13 mouse cellular contexts compared by ENCODE assay signal in the genomic region with DNA sequence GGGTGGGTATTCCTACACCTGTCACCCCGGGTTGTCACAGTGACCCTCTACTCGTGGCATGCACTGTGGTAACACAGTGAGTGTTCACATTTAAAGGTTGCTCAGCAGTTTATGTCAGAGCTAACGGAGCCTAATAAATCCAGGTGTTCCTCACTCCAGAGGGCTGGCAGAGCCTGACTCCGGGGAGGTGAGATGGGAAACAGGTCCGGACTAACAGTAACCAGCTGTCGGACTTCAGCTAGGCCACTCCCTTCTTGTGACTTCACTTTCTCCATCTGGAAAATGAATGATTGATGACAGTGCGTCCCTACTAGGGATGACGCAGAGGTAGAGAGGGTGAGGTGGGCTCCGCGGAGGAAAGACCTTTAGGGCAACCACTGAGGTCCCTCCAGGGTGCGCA.
DNase-seq lines count a peak whose midpoint lies in the region; ATAC-seq and TF ChIP-seq lines count a peak whose summit lies in the region.
"Had no signal": no experiment of that assay in that cellular context is flagged by ENCODE, and none has a peak within 500 bp of the region (broad histone marks: within the 10 kb centered on the region; RNA-seq: fewer than 3 reads in every experiment).

No protein-coding gene starts in this region.

- no peaks in the 10 kb centered on the region for H3K9me3 ChIP-seq in hindbrain, embryonic 12.5 days (replicated peaks)
- H3K9me3 ChIP-seq in hindbrain, postnatal 0 days (ENCODE audit: low read length), result no peaks in the 10 kb centered on the region
- H3K9me3 ChIP-seq in embryonic facial prominence, embryonic 13.5 days, result no peaks in the 10 kb centered on the region
- no peaks in the 10 kb centered on the region for H3K9me3 ChIP-seq in limb, embryonic 10.5 days (replicated peaks)
- H3K9me3 ChIP-seq in midbrain, embryonic 16.5 days (replicated peaks; ENCODE audit: control insufficient read depth, low read length, poor library complexity, severe bottlenecking), result no peaks in the 10 kb centered on the region
- H3K9me3 ChIP-seq: kidney, embryonic 15.5 days had no signal

- no peak overlapping the region for H3K9ac ChIP-seq in hindbrain, embryonic 12.5 days
- H3K9ac ChIP-seq in hindbrain, postnatal 0 days (replicated peaks; ENCODE audit: low read length), result no peak overlapping the region
- H3K9ac ChIP-seq in embryonic facial prominence, embryonic 13.5 days, result no peak overlapping the region
- H3K9ac ChIP-seq in midbrain, embryonic 16.5 days (ENCODE audit: low read depth, low read length), result no peak overlapping the region
- H3K9ac ChIP-seq: kidney, embryonic 15.5 days; lung, embryonic 14.5 days had no signal

- H3K36me3 ChIP-seq in hindbrain, embryonic 12.5 days, result no peaks in the 10 kb centered on the region
- H3K36me3 ChIP-seq in hindbrain, postnatal 0 days (ENCODE audit: insufficient read depth, low read length), result no peaks in the 10 kb centered on the region
- H3K36me3 ChIP-seq in embryonic facial prominence, embryonic 13.5 days, result no peaks in the 10 kb centered on the region
- no peaks in the 10 kb centered on the region for H3K36me3 ChIP-seq in limb, embryonic 10.5 days
- H3K36me3 ChIP-seq in midbrain, embryonic 16.5 days (ENCODE audit: control insufficient read depth, insufficient read depth, low read length), result no peaks in the 10 kb centered on the region
- H3K36me3 ChIP-seq: kidney, embryonic 15.5 days had no signal

- no peak overlapping the region for H3K4me2 ChIP-seq in hindbrain, embryonic 12.5 days (replicated peaks)
- H3K4me2 ChIP-seq in hindbrain, postnatal 0 days (ENCODE audit: low read depth, low read length), result no peak overlapping the region
- H3K4me2 ChIP-seq in embryonic facial prominence, embryonic 13.5 days, result 0 out of 2 replicates have a peak overlapping the region, but pooled peaks have one; percentile 16
- no peak overlapping the region for H3K4me2 ChIP-seq in midbrain, embryonic 16.5 days (ENCODE audit: low read length)
- H3K4me2 ChIP-seq: kidney, embryonic 15.5 days; lung, embryonic 14.5 days had no signal

- DNase-seq in hindbrain, postnatal 0 days (ENCODE audit: low spot score), result no peak
- peak; percentile 55 for DNase-seq in limb, embryonic 10.5 days (ENCODE audit: low spot score)
- DNase-seq in liver, result no peak
- DNase-seq in lung, postnatal 25 days (ENCODE audit: low spot score), result no peak
- no peak for DNase-seq in cerebellum, adult 11-12 months
- DNase-seq: B cell, adult 2 months; cerebellum, adult 9-10 months; left cerebral cortex, postnatal 4 days; lung, embryonic 14.5 days had no signal

- peak overlapping the region; percentile 71 for H3K27ac ChIP-seq in hindbrain, embryonic 12.5 days
- no peak overlapping the region for H3K27ac ChIP-seq in hindbrain, postnatal 0 days
- peak overlapping the region; percentile 28; the same call in 1 of the 2 replicates for H3K27ac ChIP-seq in embryonic facial prominence, embryonic 13.5 days
- no peak overlapping the region for H3K27ac ChIP-seq in limb, embryonic 10.5 days
- peak overlapping the region; percentile 36 for H3K27ac ChIP-seq in midbrain, embryonic 16.5 days (ENCODE audit: low read length)
- H3K27ac ChIP-seq: kidney, embryonic 15.5 days had no signal

- H3K27me3 ChIP-seq in hindbrain, embryonic 12.5 days, result peaks cover 7% of the 10 kb centered on the region
- no peaks in the 10 kb centered on the region for H3K27me3 ChIP-seq in hindbrain, postnatal 0 days (ENCODE audit: insufficient read depth, low read length)
- no peaks in the 10 kb centered on the region for H3K27me3 ChIP-seq in embryonic facial prominence, embryonic 13.5 days
- no peaks in the 10 kb centered on the region for H3K27me3 ChIP-seq in limb, embryonic 10.5 days (ENCODE audit: low read depth, poor library complexity, severe bottlenecking)
- no peaks in the 10 kb centered on the region for H3K27me3 ChIP-seq in midbrain, embryonic 16.5 days (ENCODE audit: control insufficient read depth, insufficient read depth, low read depth, low read length)
- H3K27me3 ChIP-seq: kidney, embryonic 15.5 days had no signal

- WGBS in hindbrain, embryonic 12.5 days, result 65% methylated on average over 11 of the region's 11 CpGs
- WGBS in hindbrain, postnatal 0 days, result 63% methylated on average over 11 of the region's 11 CpGs
- 34% methylated on average over 11 of the region's 11 CpGs for WGBS in embryonic facial prominence, embryonic 13.5 days
- WGBS in limb, embryonic 10.5 days, result 45% methylated on average over 11 of the region's 11 CpGs
- WGBS in midbrain, embryonic 16.5 days, result 62% methylated on average over 11 of the region's 11 CpGs

- H3K4me1 ChIP-seq in hindbrain, embryonic 12.5 days, result peaks cover 71% of the 10 kb centered on the region
- peaks cover 24% of the 10 kb centered on the region for H3K4me1 ChIP-seq in hindbrain, postnatal 0 days (ENCODE audit: insufficient read depth, low read length)
- H3K4me1 ChIP-seq in embryonic facial prominence, embryonic 13.5 days, result peaks cover 69% of the 10 kb centered on the region
- H3K4me1 ChIP-seq in limb, embryonic 10.5 days, result peaks cover 65% of the 10 kb centered on the region
- H3K4me1 ChIP-seq in midbrain, embryonic 16.5 days (ENCODE audit: control insufficient read depth, insufficient read depth, low read length), result peaks cover 55% of the 10 kb centered on the region

- no peak overlapping the region for H3K4me3 ChIP-seq in hindbrain, embryonic 12.5 days
- no peak overlapping the region for H3K4me3 ChIP-seq in hindbrain, postnatal 0 days (ENCODE audit: low read length)
- no peak overlapping the region for H3K4me3 ChIP-seq in embryonic facial prominence, embryonic 13.5 days
- H3K4me3 ChIP-seq in limb, embryonic 10.5 days, result no peak overlapping the region
- no peak overlapping the region for H3K4me3 ChIP-seq in midbrain, embryonic 16.5 days (ENCODE audit: low read depth, low read length)
- H3K4me3 ChIP-seq: kidney, embryonic 15.5 days had no signal

- ATAC-seq in hindbrain, embryonic 12.5 days (ENCODE audit: low FRiP score), result no peak
- ATAC-seq in hindbrain, postnatal 0 days, result no peak
- no peak for ATAC-seq in embryonic facial prominence, embryonic 13.5 days (ENCODE audit: insufficient number of reproducible peaks, insufficient read depth, low FRiP score, low TSS enrichment, low read depth)
- ATAC-seq in midbrain, embryonic 16.5 days, result 0 out of 2 replicates have a peak, but pooled peaks have one; percentile 23

- no peak for TF ChIP-seq CTCF in hindbrain, postnatal 0 days (IDR thresholded peaks at IDR 0.05; ENCODE audit: low read depth)

Comparison
In these comparisons a context has a peak if more than half of its experiments do, and no peak if none do; other contexts are left out.
1. H3K27ac ChIP-seq: peak in hindbrain, embryonic 12.5 days (single experiment), embryonic facial prominence, embryonic 13.5 days (single experiment) and midbrain, embryonic 16.5 days (single experiment); none in hindbrain, postnatal 0 days (single experiment) and limb, embryonic 10.5 days (single experiment).